Mouse (Mus musculus) lung, adult 18-20 months (tissue): ENCODE results near the gene Tmc8.
"Not testable (repeated sequence)": the region's sequence is repeated elsewhere in the genome, so short reads cannot be mapped to it uniquely, and the experiment has no call there.

Experiments used
- DNase-seq, 2 experiments: peaks; one replicate each; pipeline ENCODE4 v3.0.0; 2022; ENCODE audit warnings: mixed read lengths in 2 of 2

The Tmc8 gene

DNA sequence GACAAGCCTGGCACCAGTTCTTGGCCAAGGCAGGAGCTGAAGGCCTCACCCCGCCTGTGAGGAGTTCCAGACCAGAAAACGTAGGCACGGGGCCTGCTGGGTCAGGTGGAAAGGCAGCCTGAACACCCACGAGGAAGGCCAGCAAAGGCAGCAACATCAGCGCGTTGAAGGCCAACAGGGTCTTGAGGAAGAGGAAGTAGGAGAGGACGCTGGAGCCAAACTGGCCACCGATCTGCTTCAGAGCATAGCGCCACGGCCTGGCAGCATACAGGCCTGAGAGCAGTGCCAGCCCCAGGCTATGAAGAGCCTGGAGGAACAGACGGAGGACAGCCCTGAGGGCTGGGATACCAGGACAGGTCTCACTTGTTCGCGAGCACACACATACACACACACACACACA is 6.3 kb upstream of the Tmc8 start:
- DNase-seq = no peak

GRCm38 (mm10) chr11:117776085-117776792 is 5.6 kb upstream of the Tmc8 start:
- DNase-seq = no peak

- DNase-seq = no peak
These were observed 4.8 kb upstream of the Tmc8 start for GRCm38 (mm10) chr11:117777111-117777510.

- no peak for DNase-seq
These were observed 3.8 kb upstream of the Tmc8 start for GRCm38 (mm10) chr11:117778031-117778430.

GRCm38 (mm10) chr11:117778851-117779433 is 2.9 kb upstream of the Tmc8 start:
- DNase-seq = peak; percentile 57 to 64

DNA sequence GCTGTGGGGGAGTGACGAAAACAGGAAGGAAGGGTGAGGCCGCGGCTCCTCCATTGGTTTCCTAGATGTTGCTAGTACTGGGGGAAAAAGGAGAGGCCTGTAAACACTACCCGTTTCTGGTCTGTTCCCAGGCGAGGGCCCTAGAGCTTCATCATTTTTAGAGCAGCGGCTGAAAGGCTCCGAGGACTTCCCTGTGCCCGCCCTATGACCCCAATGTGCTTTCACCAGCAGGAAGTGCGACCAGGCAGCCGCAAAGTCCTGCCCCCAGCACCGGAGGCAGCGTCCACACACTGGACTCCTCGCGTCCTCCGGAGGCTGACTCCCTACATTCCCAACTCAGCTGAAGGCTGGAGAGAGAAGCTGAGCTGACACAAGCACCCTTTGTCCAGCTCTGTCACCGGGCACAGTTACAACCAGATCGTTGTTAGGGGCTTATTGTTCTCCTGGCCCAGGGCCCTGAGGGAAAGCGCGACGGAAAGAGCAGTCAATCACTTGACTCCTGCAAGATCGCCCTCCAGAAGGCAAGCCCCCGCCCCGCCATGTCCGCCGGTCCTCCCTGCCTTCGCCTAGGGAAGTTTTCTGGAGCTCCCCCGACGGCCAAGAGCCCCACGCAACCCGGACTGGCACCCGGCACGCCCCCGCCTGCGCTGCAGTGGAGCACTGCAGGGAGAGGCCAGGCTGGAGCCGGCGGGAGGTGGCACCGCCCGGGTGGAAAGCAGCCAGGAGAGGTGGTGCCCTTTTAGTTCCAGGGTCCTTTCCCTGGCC is 2.3 kb upstream of the Tmc8 start:
- DNase-seq = peak; percentile 85 to 89

- DNase-seq = no peak
These were observed 1.7 kb upstream of the Tmc8 start for GRCm38 (mm10) chr11:117780199-117780515.

DNA sequence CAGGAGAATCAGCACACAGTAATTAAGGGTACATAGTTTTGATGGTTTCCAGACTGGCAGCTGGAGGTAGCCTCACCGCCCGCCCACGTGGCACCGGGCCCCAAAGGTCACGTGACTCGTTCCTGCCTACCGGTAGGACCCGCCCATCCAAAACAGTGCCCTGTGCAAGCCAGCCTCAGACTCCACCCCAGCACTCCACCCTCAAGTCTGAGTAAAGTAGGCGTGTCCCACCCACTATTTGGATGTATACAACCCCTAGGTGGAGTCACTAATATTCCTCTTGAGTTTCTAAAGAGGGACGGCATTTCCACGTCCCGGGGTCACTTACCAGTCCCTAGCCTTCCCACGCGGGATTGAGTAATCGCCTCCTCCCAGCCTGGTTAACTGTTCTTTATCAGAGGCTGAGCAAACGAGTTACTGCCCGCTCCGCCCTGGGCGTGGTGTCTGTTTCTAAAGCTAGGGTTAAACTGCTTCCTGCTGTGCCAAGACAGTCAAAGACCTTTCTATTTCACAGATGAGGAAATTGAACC is 1.2 kb upstream of the Tmc8 start:
- peak; percentile 96 to 97 for DNase-seq

DNA sequence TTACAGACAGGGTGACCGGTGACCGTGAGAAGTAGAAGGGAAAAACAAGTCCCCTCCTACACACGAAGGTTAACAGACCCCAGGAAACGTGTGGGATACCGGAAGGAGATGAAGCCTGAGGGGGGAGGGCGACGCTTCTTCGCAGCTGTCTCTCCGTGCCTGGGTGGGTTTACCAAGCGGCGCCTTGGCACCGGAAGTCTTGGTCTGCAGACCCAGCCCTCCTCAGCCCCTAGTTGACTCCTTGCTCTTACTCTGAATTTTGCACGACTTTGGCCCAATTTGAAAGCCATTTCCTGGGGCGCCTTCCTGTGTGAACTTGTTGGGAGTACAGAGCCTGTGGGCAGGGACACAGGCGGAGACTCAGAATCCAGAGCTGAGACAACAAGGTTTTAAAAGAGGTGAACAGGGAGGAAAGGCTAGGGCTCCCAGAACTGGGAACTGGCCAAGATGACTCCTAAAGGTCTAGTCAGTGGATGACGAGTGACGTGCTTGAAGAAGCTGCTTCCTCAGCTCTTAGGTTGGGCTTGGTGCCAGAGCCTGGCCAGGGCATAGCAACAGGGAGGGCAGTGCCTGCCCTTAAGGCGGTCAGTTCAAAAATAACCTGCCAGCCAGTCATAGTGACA is 566 bp upstream of the Tmc8 start:
- peak; percentile 82 to 91 for DNase-seq

DNA sequence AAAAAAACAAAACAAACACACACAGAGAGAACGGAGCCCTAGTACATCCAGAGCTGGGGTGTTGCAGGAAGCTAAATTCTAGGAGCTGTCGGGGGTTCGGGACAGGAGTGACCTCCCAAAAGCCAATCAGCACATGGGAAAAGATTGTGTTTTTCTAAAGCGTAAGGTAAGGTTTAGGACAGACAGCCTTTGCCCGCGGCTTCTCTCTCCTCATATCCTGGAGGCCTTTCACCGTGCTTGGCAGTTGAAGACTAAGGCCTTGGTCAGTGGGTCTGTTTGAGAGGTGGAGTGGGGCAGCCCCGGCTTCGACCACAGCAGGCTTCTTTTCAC is 794 bp downstream of the Tmc8 start:
- no peak for DNase-seq

DNA sequence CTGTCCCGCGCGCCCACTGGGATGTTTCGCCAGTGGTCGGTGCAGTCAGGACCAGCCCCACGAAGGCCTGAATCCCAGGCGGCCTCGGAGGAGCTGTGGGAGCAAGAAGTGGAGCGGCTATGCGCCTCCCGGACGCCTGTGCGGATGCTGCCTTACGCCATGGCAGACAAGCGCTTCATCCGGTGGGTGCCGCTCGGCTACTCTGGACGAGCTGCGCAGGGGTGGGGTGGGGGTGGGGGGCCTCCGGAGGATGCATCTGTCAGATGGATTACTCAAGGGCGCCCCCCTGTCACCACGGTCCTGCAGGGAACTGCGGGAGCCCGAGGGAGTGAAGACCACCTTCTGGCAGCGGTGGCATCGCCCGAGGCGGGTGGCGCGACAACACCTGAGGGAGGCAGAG is 1.2 kb downstream of the Tmc8 start:
- DNase-seq = peak; percentile 59 to 62

- peak in 1 of 2 experiments; percentile 43 for DNase-seq
These were observed 1.9 kb downstream of the Tmc8 start for GRCm38 (mm10) chr11:117783683-117784309.

GRCm38 (mm10) chr11:117786294-117786693 is 4.4 kb downstream of the Tmc8 start:
- DNase-seq = peak; percentile 67 to 71

DNA sequence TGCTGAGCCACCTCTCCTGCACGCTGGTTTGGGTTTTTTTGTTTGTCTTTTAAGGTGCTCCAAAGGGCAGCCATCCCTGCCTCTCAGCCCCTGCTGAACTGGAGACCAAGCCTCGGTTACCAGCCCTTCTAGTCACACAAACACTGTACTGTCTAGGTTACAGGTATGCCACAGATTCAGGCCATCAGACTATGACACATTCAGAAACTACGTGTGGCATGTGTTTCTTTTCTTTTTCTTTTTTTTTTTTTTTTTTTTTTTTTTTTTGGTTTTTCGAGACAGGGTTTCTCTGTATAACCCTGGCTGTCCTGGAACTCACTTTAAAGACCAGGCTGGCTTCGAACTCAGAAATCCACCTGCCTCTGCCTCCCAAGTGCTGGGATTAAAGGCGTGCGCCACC is 6.6 kb downstream of the Tmc8 start:
- not testable (repeated sequence) for DNase-seq

DNA sequence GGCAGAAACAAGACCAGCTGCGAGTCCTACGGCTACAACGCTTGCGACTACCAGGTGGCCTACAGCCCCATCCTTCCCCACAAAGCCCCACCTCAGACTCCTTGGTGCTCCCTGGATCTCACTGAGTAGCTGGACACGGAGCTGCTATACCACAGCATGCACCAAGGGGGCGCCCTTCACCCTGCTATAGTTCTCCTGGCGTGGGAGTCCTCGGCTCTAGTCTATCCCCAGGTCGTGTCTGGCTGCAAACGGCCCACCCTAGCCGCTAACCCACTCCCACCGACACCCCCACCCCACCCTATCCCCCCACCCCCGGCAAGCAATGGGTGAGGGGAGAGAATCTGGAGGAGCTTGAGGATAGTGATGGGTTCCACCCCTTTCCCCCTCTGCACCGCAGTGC is 8.4 kb downstream of the Tmc8 start:
- DNase-seq = peak; percentile 76 to 78

- DNase-seq = peak; percentile 50 to 70
These were observed 9.0 kb downstream of the Tmc8 start for GRCm38 (mm10) chr11:117790703-117791440.

- DNase-seq = no peak
These were observed 9.5 kb downstream of the Tmc8 start for GRCm38 (mm10) chr11:117791441-117791761.

DNA sequence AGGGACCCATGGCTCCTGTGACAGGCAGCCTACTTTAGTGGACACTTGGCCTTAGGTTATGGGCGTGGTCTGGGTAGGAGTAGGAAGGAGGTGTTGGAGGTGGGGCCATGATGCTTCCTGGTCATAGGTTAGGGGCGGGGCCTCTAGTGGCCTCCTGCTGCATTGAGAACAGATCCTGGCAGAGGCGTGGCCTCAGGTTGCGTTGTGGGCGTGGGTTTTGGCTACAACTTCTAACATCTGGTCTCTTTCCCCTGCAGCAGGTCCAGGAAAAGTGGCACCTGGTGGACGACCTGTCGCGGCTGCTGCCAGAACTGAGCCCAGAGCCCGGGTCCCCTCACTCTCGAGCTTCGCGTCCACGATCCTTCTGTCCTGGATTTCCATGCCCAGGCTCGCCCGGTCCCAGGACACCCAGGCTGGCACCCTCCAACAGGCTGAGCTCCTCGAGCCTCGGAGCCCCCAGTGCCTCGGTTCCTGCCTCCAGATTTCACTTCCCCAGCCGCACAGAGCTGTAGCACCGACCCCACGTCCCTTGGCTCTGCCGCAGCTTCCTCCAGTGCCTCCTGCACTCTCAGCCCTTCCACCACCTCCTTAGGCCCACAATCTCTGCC is 10.5 kb downstream of the Tmc8 start:
- DNase-seq = peak; percentile 93 to 95

GRCm38 (mm10) chr11:117794035-117794551 is 12.2 kb downstream of the Tmc8 start:
- DNase-seq = no peak

DNA sequence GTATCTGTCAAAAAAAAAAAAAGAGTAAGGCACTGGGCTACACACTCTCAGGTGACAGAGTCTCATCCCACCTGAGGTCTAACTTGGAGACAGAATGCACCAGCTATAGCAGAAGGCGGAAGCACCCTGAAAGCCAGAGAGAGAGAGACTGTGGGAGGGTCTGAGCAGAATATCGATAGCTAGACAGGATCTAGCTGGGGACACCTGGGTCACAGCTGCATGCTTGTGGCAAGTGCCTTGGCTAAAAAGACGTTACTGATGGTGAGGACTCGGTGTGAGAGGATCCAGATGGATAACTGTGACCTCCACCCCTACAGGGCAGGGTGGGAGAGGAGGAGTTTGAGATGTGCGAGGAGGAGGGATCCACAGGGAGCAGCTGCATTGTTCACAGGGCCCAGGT is 15.1 kb downstream of the Tmc8 start:
- no peak for DNase-seq

GRCm38 (mm10) chr11:117797511-117798159 is 15.8 kb downstream of the Tmc8 start, which contains the start of gene 6030468B19Rik:
Gene 6030468B19Rik, plus strand, starts transcription at chr11:117797660.
- DNase-seq = no peak
